Mouse (Mus musculus) liver, embryonic 14.5 days (tissue): Measurements from ENCODE around the gene Dpp6.

Experiments
- CTCF ChIP-seq: IDR thresholded peaks from 2 replicates; pipeline ENCODE4 v1.5.1; 2016; ENCODE audit warnings: antibody characterized with exemption, low read depth, control low read depth
- EP300 ChIP-seq: IDR thresholded peaks from 2 replicates; pipeline ENCODE4 v1.6.1; 2016; ENCODE audit warnings: antibody characterized with exemption, low read depth

DNA sequence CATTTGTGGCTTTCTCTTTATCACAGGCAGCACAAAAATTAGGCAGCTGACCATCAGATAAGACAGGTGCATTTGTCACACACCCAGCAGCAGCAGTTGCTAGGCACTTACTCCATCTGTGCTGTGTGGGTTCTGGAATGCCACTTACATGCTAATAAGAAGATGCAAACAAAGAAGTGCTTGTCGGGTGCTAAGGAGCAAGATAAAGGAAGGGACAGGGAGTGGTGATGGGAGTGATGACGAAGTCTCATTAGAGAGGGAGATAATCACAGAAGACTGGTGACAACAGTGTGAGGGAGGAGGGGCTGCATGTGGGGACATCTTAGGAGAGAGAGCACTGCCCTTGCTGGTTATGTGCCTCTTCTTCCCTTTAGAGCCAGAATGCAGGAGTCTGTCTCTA, 174.6 kb downstream of the Dpp6 start:
- TF ChIP-seq CTCF (no peak), EP300 (no peak)
